Mouse (Mus musculus): Measurements from ENCODE around the gene Dock6. TPM values are rescaled to one million over a fixed set of nuclear protein-coding genes. Genes with fewer than 3 reads are reported as not detected.
"Not testable (repeated sequence)": the region's sequence is repeated elsewhere in the genome, so short reads cannot be mapped to it uniquely, and the experiment has no call there.

Dock6 gene
- polyA plus RNA-seq, 1 experiment from 2014 or later: 63.7 TPM

- peak overlapping the region; percentile 99 for H3K4me3 ChIP-seq (ENCODE audit: low read length)
- H3K4me2 ChIP-seq (ENCODE audit: low read depth, low read length): peak overlapping the region; percentile 73
- no peaks in the 10 kb centered on the region for H3K27me3 ChIP-seq (ENCODE audit: control insufficient read depth, insufficient read depth, low read depth, low read length)
- WGBS: 72% methylated on average over 5 of the region's 5 CpGs
- H3K4me1 ChIP-seq (replicated peaks; ENCODE audit: control insufficient read depth, insufficient read depth, low read length): peaks cover 55% of the 10 kb centered on the region
- no peaks in the 10 kb centered on the region for H3K9me3 ChIP-seq (ENCODE audit: control insufficient read depth, low read length)
- ATAC-seq (ENCODE audit: low read depth): no peak
- H3K27ac ChIP-seq (ENCODE audit: low read length): no peak overlapping the region; the same call in 1 of the 2 replicates
- H3K9ac ChIP-seq (ENCODE audit: low read length): peak overlapping the region; percentile 98; the same call in 1 of the 2 replicates
- H3K36me3 ChIP-seq (ENCODE audit: control insufficient read depth, insufficient read depth, low read length): peaks cover 36% of the 10 kb centered on the region
Measured at GRCm38 (mm10) chr9:21795579-21795978, 56.9 kb downstream of the Dock6 start.

GRCm38 (mm10) chr9:21794925-21795324, 57.5 kb downstream of the Dock6 start:
- Histone ChIP-seq H3K27me3 (ENCODE audit: control insufficient read depth, insufficient read depth, low read depth, low read length) (no peaks in the 10 kb centered on the region), H3K4me3 (ENCODE audit: low read length) (no peak overlapping the region), H3K4me2 (ENCODE audit: low read depth, low read length) (no peak overlapping the region), H3K9ac (ENCODE audit: low read length) (no peak overlapping the region), H3K4me1 (replicated peaks; ENCODE audit: control insufficient read depth, insufficient read depth, low read length) (peaks cover 61% of the 10 kb centered on the region), H3K36me3 (ENCODE audit: control insufficient read depth, insufficient read depth, low read length) (peaks cover 42% of the 10 kb centered on the region), H3K27ac (ENCODE audit: low read length) (no peak overlapping the region), H3K9me3 (ENCODE audit: control insufficient read depth, low read length) (no peaks in the 10 kb centered on the region)
- ATAC-seq (ENCODE audit: low read depth): no peak
- WGBS: 89% methylated on average over 25 of the region's 25 CpGs

GRCm38 (mm10) chr9:21794344-21794834, 58.0 kb downstream of the Dock6 start:
- Histone ChIP-seq H3K27me3 (ENCODE audit: control insufficient read depth, insufficient read depth, low read depth, low read length) (no peaks in the 10 kb centered on the region), H3K9ac (ENCODE audit: low read length) (no peak overlapping the region), H3K4me1 (replicated peaks; ENCODE audit: control insufficient read depth, insufficient read depth, low read length) (peaks cover 61% of the 10 kb centered on the region), H3K9me3 (ENCODE audit: control insufficient read depth, low read length) (no peaks in the 10 kb centered on the region), H3K27ac (ENCODE audit: low read length) (no peak overlapping the region), H3K36me3 (ENCODE audit: control insufficient read depth, insufficient read depth, low read length) (peaks cover 46% of the 10 kb centered on the region), H3K4me3 (ENCODE audit: low read length) (no peak overlapping the region), H3K4me2 (ENCODE audit: low read depth, low read length) (no peak overlapping the region)
- ATAC-seq (ENCODE audit: low read depth): no peak
- WGBS: 94% methylated on average over 18 of the region's 18 CpGs

GRCm38 (mm10) chr9:21793507-21793906, 58.9 kb downstream of the Dock6 start:
- Histone ChIP-seq H3K4me1 (replicated peaks; ENCODE audit: control insufficient read depth, insufficient read depth, low read length) (peaks cover 54% of the 10 kb centered on the region), H3K36me3 (ENCODE audit: control insufficient read depth, insufficient read depth, low read length) (peaks cover 49% of the 10 kb centered on the region)
- H3K27ac ChIP-seq (ENCODE audit: low read length); H3K4me2 ChIP-seq (ENCODE audit: low read depth, low read length); H3K27me3 ChIP-seq (ENCODE audit: control insufficient read depth, insufficient read depth, low read depth, low read length); ATAC-seq (ENCODE audit: low read depth); H3K9me3 ChIP-seq (ENCODE audit: control insufficient read depth, low read length); H3K4me3 ChIP-seq (ENCODE audit: low read length); H3K9ac ChIP-seq (ENCODE audit: low read length): not testable (repeated sequence)
- 94% methylated on average over 6 of the region's 6 CpGs for WGBS

- Histone ChIP-seq H3K27me3 (ENCODE audit: control insufficient read depth, insufficient read depth, low read depth, low read length) (no peaks in the 10 kb centered on the region), H3K4me2 (ENCODE audit: low read depth, low read length) (peak overlapping the region; percentile 45), H3K4me3 (ENCODE audit: low read length) (peak overlapping the region; percentile 13), H3K9ac (ENCODE audit: low read length) (0 out of 2 replicates have a peak overlapping the region, but pooled peaks have one; percentile 29), H3K9me3 (ENCODE audit: control insufficient read depth, low read length) (no peaks in the 10 kb centered on the region), H3K36me3 (ENCODE audit: control insufficient read depth, insufficient read depth, low read length) (peaks cover 53% of the 10 kb centered on the region), H3K4me1 (replicated peaks; ENCODE audit: control insufficient read depth, insufficient read depth, low read length) (peaks cover 59% of the 10 kb centered on the region), H3K27ac (ENCODE audit: low read length) (peak overlapping the region; percentile 86)
- 26% methylated on average over 8 of the region's 8 CpGs for WGBS
- ATAC-seq (ENCODE audit: low read depth): peak; percentile 31
Measured at GRCm38 (mm10) chr9:21792644-21793043, 59.8 kb downstream of the Dock6 start.

GRCm38 (mm10) chr9:21791861-21792260, 60.6 kb downstream of the Dock6 start:
- Histone ChIP-seq H3K9ac (ENCODE audit: low read length) (peak overlapping the region; percentile 49; the same call in 1 of the 2 replicates), H3K36me3 (ENCODE audit: control insufficient read depth, insufficient read depth, low read length) (peaks cover 56% of the 10 kb centered on the region), H3K4me2 (ENCODE audit: low read depth, low read length) (peak overlapping the region; percentile 45), H3K9me3 (ENCODE audit: control insufficient read depth, low read length) (no peaks in the 10 kb centered on the region), H3K27me3 (ENCODE audit: control insufficient read depth, insufficient read depth, low read depth, low read length) (no peaks in the 10 kb centered on the region), H3K27ac (ENCODE audit: low read length) (peak overlapping the region; percentile 86), H3K4me1 (replicated peaks; ENCODE audit: control insufficient read depth, insufficient read depth, low read length) (peaks cover 61% of the 10 kb centered on the region), H3K4me3 (ENCODE audit: low read length) (peak overlapping the region; percentile 13)
- 28% methylated on average over 8 of the region's 8 CpGs for WGBS
- ATAC-seq (ENCODE audit: low read depth): peak; percentile 85

GRCm38 (mm10) chr9:21788234-21788633, 64.2 kb downstream of the Dock6 start:
- H3K4me2 ChIP-seq (ENCODE audit: low read depth, low read length): no peak overlapping the region
- ATAC-seq (ENCODE audit: low read depth): no peak
- peaks cover 59% of the 10 kb centered on the region for H3K4me1 ChIP-seq (replicated peaks; ENCODE audit: control insufficient read depth, insufficient read depth, low read length)
- 64% methylated on average over 9 of the region's 9 CpGs for WGBS
- no peaks in the 10 kb centered on the region for H3K27me3 ChIP-seq (ENCODE audit: control insufficient read depth, insufficient read depth, low read depth, low read length)
- no peak overlapping the region for H3K4me3 ChIP-seq (ENCODE audit: low read length)
- H3K36me3 ChIP-seq (ENCODE audit: control insufficient read depth, insufficient read depth, low read length): peaks cover 47% of the 10 kb centered on the region
- H3K9me3 ChIP-seq (ENCODE audit: control insufficient read depth, low read length): no peaks in the 10 kb centered on the region
- H3K9ac ChIP-seq (ENCODE audit: low read length): peak overlapping the region; percentile 27
- peak overlapping the region; percentile 25; the same call in 1 of the 2 replicates for H3K27ac ChIP-seq (ENCODE audit: low read length)

GRCm38 (mm10) chr9:21787654-21788053, 64.8 kb downstream of the Dock6 start:
- H3K4me3 ChIP-seq (ENCODE audit: low read length): no peak overlapping the region
- no peak for ATAC-seq (ENCODE audit: low read depth)
- H3K27me3 ChIP-seq (ENCODE audit: control insufficient read depth, insufficient read depth, low read depth, low read length): no peaks in the 10 kb centered on the region
- WGBS: 81% methylated on average over 5 of the region's 5 CpGs
- no peak overlapping the region for H3K4me2 ChIP-seq (ENCODE audit: low read depth, low read length)
- H3K4me1 ChIP-seq (replicated peaks; ENCODE audit: control insufficient read depth, insufficient read depth, low read length): peaks cover 56% of the 10 kb centered on the region
- peaks cover 46% of the 10 kb centered on the region for H3K36me3 ChIP-seq (ENCODE audit: control insufficient read depth, insufficient read depth, low read length)
- H3K9ac ChIP-seq (ENCODE audit: low read length): peak overlapping the region; percentile 27
- H3K9me3 ChIP-seq (ENCODE audit: control insufficient read depth, low read length): no peaks in the 10 kb centered on the region
- peak overlapping the region; percentile 57 for H3K27ac ChIP-seq (ENCODE audit: low read length)

- Histone ChIP-seq H3K4me1 (replicated peaks; ENCODE audit: control insufficient read depth, insufficient read depth, low read length) (peaks cover 48% of the 10 kb centered on the region), H3K9ac (ENCODE audit: low read length) (no peak overlapping the region), H3K4me2 (ENCODE audit: low read depth, low read length) (no peak overlapping the region), H3K27ac (ENCODE audit: low read length) (peak overlapping the region; percentile 57), H3K27me3 (ENCODE audit: control insufficient read depth, insufficient read depth, low read depth, low read length) (no peaks in the 10 kb centered on the region), H3K36me3 (ENCODE audit: control insufficient read depth, insufficient read depth, low read length) (peaks cover 50% of the 10 kb centered on the region), H3K4me3 (ENCODE audit: low read length) (no peak overlapping the region), H3K9me3 (ENCODE audit: control insufficient read depth, low read length) (no peaks in the 10 kb centered on the region)
- ATAC-seq (ENCODE audit: low read depth): no peak; the same call in 1 of the 2 replicates
- 15% methylated on average over 6 of the region's 6 CpGs for WGBS
Measured at GRCm38 (mm10) chr9:21786906-21787305, 65.5 kb downstream of the Dock6 start.

All from lung, embryonic 16.5 days (tissue).